Mouse (Mus musculus) thymus, adult 2 months (tissue): ENCODE data around the gene Rufy4.

Source experiments
- CTCF ChIP-seq: fragments of 200-500 bp; IDR thresholded peaks from 2 replicates; pipeline ENCODE4 v1.5.1; 2012; ENCODE audit warnings: mild to moderate bottlenecking, control low read depth, low read length, moderate library complexity, borderline replicate concordance; ENCODE audit not compliant: control insufficient read depth, poor library complexity, insufficient read depth; ENCODE audit errors: extremely low read depth
- POLR2A ChIP-seq: fragments of 200-500 bp; IDR thresholded peaks from 2 replicates; pipeline ENCODE4 v1.6.1; 2012; ENCODE audit warnings: mild to moderate bottlenecking, low read length, control low read depth, moderate library complexity; ENCODE audit not compliant: control insufficient read depth, poor library complexity, insufficient read depth; ENCODE audit errors: extremely low read depth

GRCm38 (mm10) chr1:74099001-74099435, 26.3 kb upstream of the Rufy4 start:
- no peak for TF ChIP-seq CTCF
- no peak for TF ChIP-seq POLR2A
